Mouse (Mus musculus) Muller cell, postnatal 12 days (primary cell): Measurements from ENCODE around the gene Rsu1.

Experiments
- DNase-seq: peaks from one replicate; pipeline ENCODE4 v3.0.0-alpha.2; 2015; ENCODE audit errors: inconsistent ontology term

The Rsu1 gene

GRCm38 (mm10) chr2:13271165-13271957, at the start of gene Rsu1:
TSS of gene Rsu1 (minus strand) at chr2:13271415.
- peak; percentile 99 for DNase-seq

DNA sequence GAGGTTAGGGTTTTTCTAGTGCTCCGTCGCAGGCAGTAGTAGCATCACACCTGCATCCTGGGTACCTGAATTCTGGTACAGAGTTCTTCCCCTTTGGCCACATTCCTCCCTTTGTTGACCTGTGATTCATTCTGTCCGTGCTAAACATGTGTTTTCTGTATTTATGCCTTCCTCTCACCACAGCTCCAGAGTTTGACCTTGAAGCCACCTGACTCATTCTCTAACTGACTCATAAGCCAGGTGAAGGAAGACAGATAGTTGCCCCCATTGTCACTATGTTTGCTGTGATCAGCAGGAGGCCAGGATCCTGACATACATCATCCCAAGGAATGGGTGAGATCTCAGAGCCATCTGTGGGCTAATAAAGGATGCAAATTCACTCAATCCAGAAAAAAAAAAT, 32.2 kb upstream of the Rsu1 start:
- peak; percentile 27 for DNase-seq

DNA sequence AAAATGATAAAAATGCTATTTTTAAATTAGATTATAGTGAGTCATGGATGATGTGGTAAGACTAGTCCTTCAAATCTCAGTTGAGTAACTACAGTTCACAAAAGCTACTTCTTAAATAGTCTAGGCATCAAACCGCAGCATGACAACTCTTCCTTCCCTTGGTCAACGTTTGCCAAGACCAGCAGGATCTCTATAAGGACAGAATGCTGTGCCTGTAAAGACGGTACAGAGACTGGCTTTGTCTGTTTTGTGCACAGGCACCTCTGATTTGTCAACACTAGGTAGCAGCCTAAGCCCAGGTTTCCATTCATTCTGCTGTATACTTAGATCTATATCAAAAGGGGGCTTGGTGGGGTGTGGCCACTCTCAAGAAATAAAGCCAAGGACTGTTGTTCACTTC, 27.8 kb upstream of the Rsu1 start:
- DNase-seq = peak; percentile 57

GRCm38 (mm10) chr2:13297733-13298132, 26.5 kb upstream of the Rsu1 start:
- DNase-seq = no peak

DNA sequence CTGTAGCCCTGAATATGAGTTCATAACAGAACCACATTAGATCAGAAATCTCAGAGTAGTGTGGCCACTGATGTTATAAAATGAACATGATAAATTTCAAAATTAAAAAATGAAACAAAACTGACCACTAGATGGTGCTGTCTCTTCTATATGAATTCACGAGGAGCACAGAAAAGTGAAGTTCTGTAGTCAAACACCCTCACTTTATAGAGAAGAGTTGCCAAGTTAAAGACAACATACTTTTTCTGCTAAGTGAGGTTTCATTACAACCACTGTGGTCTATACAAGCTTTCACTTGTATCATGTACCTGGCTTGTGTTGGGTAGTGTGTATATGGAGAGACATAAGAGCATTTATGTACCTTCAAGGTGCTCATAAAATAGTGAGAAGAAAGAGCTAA, 19.4 kb upstream of the Rsu1 start:
- DNase-seq = peak; percentile 40

GRCm38 (mm10) chr2:13290070-13290469, 18.9 kb upstream of the Rsu1 start:
- DNase-seq = no peak

DNA sequence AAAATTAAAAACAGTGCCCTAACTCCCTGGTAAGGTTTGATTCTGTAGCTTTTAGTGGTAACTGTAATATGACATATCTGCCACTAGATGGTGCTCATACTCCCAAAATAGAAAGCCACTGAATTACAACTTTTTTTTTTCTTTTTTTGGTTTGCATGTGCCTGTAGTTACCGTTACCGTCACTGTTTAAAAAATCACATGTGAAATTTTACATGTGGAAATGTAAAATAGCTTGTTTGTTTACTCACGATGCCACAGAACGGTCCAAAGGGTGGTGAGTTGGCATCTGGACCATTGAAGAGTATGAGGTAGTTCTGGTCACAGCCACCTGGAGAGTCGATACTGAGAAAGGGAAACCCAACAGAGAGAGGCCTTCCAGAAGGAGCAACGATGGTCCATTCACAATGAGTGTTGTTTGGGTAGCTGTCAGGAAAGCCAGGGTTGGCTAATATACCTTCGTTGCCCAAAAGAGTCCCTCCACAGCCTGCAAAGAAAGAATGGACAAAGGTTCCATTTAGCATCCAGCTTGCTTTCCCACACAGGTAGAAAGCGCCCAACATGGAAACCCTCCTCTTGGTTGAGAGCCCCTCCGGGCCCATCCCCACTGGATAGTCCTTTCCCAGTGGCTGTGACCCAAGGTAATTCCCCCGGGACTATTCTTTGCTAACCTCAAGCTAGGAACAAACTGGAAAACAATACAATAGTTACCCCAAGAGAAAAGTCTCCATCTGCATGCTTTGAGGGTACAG, 7.1 kb upstream of the Rsu1 start:
- DNase-seq = peak; percentile 37

DNA sequence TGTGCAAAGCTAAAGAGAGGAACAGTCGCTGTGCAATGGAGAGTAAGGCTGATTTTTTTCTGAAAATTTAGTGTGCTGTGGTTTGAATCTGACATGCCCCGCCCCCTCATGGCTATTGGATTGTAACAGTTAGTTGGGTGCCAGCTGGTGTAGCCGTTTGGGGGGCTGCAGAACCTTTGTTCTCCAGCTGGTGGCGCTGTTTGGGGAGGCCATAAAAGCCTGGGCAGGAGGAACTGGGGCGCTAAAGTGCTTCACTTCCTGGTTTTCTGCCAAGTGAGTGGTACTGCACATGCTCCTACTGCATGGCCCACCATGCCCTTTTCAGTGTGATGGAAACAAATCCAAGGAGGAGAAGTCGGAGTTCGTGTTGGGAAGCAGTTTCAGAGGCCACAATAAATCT, 4.7 kb upstream of the Rsu1 start:
- DNase-seq = no peak

DNA sequence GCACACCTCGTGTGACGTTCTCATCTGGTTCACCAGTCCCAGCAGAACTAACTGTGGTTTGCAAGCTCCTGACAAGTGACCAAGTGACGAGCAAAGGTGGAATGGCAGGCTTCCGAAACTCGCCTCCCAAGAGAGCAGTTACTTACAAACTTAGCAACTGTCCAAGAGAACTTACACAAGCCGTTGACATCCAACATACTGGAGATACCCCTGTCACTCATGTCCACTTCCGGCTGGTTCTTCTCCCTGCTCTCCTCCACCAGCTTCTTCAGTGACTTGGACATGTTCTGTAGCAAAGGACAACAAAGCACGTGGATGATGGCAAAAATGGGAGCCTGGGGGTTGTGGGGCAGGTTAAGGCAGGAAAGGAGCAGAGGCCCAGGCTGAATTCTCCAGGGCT, 479 bp downstream of the Rsu1 start:
- no peak for DNase-seq

DNA sequence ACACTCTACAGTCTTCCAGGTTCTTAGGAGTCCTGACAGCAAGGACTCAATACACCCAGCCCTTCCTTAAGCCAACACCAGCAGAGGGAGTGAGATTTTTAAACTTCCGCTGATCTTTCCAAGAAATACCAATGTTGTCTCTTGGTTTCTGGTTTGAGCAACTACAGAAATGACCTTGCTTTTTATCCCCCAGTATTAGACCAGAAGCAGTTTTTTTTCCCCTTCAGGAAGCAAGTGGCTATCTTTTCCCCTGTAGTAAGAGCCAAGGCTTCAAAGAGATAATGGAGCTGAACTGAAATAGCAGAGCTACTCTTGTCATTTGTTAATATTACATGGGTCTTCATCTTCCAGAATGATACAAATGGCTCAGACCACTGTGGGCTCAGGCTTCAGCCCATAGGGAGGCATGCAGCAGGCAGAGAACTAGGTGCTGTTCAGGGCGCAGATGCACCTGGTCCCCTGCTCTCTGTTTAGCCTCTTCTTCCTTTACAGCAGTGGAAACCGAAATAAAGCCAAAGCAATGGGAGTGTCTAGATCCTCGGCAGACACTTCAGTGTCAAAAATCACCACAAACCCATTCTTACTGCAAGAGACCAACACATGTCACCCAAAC, 2.4 kb downstream of the Rsu1 start:
- no peak for DNase-seq

DNA sequence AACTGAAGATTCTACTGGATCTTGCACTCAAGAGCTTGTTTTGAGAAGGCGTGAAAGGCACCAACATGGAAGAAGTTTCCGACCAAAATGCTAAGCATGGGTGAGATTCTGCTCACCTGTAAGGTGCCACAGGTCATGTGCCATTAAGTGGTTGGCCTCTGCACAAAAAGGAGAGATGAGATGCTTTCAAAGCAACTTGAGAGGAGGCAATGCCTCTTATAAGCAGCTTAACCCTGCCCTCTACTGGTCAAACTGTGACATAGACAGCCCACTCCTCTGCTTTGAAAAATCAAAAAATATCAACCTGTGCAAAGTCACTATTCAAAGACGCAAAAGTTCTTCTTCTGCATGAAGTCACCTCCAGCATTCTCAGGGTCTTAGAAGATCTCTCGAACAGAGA, 6.3 kb downstream of the Rsu1 start:
- peak; percentile 25 for DNase-seq

DNA sequence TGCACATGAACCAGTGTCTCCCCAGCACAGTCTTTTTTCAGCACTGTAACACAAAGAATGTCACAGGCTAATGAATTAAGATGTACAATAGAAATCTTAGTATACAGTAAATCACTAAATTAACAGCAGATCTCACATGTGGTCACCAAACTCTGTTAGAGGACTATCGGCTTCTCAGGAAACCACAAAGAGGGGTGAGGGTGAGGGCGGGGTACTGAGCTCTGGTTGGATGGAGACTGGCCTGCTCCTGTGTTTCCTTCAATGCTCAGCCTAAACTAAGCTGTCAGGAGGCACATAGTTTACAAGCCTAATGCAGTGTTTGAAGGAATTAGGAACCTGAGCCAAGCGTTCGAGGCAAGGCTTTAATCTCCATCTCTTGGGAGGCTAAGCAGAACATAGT, 8.1 kb downstream of the Rsu1 start:
- no peak for DNase-seq

DNA sequence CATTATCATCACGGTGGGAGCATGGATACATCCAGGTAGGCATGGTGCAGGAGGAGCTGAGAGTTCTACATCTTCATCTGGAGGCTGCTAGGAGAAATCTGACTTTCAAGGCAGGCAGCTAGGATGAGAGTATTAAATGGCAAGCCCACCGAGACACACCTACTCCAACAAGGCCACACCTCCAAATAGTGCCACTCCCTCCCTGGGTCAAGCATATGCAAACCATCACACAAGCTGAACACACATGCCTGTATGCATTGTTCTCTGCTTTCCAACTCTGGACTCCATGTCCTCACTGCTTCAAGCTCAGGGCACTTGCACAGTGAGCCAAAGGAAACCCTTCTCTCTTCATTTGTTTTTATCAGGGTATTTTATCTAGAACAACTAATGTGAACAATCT, 12.6 kb downstream of the Rsu1 start:
- DNase-seq = no peak

- DNase-seq = no peak
Observed at GRCm38 (mm10) chr2:13240711-13241110, 30.5 kb downstream of the Rsu1 start.

DNA sequence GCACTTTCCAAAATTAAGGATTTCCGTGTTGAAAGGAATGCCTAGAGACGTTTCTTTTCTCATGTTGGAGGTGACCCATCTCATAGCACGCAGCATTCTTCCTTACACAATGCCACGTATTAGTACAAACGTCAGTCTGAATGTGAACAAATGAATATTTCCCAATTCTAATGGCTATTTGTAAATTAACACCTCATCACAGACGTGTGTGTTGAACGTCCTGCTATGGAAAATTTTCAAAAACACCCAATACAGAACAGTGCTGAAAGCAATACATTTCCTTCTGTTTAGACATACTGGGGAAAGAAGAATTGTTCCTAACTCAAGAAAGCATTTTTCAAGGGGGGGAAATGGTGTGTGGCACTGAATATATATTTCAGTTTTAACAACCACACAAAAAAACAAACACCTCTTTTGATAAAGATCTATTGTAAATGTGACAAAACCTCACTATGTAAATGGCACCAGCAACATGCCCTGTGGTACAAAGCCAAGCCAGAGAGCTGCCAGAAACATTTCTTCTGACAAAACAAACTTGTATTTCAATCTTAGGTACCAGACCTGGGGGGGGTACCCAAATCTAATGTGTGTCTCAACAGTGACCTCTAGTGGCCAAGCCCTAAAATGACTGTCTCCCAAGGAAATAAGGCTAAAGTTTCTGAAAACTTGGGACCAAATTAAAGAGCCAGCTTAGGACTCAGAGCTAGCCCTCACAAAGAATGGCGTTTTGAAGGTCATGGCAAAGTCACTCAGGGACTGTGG, 33.9 kb downstream of the Rsu1 start:
- peak; percentile 48 for DNase-seq

- no peak for DNase-seq
Observed at GRCm38 (mm10) chr2:13235696-13236095, 35.5 kb downstream of the Rsu1 start.

- no peak for DNase-seq
Observed at GRCm38 (mm10) chr2:13234796-13235195, 36.4 kb downstream of the Rsu1 start.

DNA sequence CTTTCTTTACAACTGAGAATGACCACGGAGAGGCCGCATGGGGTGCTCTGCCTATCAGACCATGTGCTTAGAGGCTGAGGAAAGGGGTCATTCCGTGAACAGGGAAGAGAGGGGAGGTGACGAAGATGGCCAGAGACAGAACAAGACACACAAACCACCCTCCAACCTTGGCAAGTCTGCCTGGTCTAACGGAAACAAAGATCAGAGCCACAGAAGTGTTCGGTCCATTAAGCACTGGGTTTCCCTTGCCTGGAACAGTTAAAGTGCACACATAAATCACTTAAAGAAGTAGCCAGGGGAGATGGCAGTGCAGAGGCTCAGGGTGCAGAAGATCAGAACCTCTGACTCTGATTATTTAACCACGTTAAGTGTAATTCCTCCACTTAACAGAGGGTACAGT, 37.3 kb downstream of the Rsu1 start:
- peak; percentile 40 for DNase-seq

GRCm38 (mm10) chr2:13233254-13233835, 37.9 kb downstream of the Rsu1 start:
- DNase-seq = no peak

DNA sequence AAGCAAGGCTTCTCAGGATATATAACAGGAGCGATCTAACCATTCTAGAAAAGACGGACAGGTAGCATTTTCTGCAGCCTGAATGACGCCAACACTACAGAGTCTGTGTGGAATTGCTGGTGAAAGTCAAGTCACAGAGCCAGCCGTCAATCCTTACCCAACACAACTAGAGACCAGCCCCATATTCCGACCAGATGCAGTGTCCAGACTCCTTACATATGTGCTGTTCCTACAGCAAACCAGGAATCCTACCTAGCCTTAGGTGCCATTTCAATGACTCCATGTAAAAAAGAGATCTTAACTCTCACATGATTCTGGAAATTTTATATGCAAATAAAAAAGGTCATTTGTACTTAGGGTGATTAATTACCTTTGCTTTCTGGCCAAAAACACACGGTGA, 38.9 kb downstream of the Rsu1 start:
- no peak for DNase-seq

- DNase-seq = no peak
Observed at GRCm38 (mm10) chr2:13229686-13230085, 41.5 kb downstream of the Rsu1 start.

GRCm38 (mm10) chr2:13226031-13226430, 45.2 kb downstream of the Rsu1 start:
- DNase-seq = no peak
